Mouse (Mus musculus) embryonic facial prominence, embryonic 10.5 days (tissue): ENCODE measurements around the gene 2010111I01Rik. TPM values are rescaled to one million over a fixed set of nuclear protein-coding genes. Genes with fewer than 3 reads are reported as not detected.
"Not testable (repeated sequence)": the region's sequence is repeated elsewhere in the genome, so short reads cannot be mapped to it uniquely, and the experiment has no call there.

Source experiments
- DNase-seq: peaks from one replicate; pipeline ENCODE4 v3.0.0-alpha.2; 2017; ENCODE audit warnings: low spot score
- H3K27ac ChIP-seq: fragments of 300-500 bp; sonication (generic); replicated peaks from 2 replicates; pipeline ENCODE4 v1.5.1; 2016; ENCODE audit warnings: mild to moderate bottlenecking
- H3K27me3 ChIP-seq: fragments of 300-500 bp; sonication (generic); replicated peaks from 2 replicates; pipeline ENCODE4 v1.6.1; 2016; ENCODE audit warnings: low read depth, mild to moderate bottlenecking; ENCODE audit not compliant: poor library complexity, severe bottlenecking
- H3K36me3 ChIP-seq: fragments of 300-500 bp; sonication (generic); replicated peaks from 2 replicates; pipeline ENCODE4 v1.6.1; 2016; ENCODE audit warnings: mild to moderate bottlenecking, moderate library complexity
- H3K4me1 ChIP-seq: fragments of 300-500 bp; sonication (generic); 2 replicates; pipeline ENCODE4 v1.6.1; 2016
- H3K4me3 ChIP-seq: fragments of 300-500 bp; sonication (generic); 2 replicates; pipeline ENCODE4 v1.5.1; 2016; ENCODE audit warnings: mild to moderate bottlenecking, moderate library complexity
- H3K9me3 ChIP-seq: fragments of 300-500 bp; sonication (generic); 2 replicates; pipeline ENCODE4 v1.6.1; 2016; ENCODE audit warnings: mild to moderate bottlenecking
- WGBS: fragments of 180-500 bp; shearing (Covaris S2); methylation state at CpG from one replicate; pipeline ENCODE4 v1.1.7; 2016; 5-methylcytosine and 5-hydroxymethylcytosine counted together
- polyA plus RNA-seq: library from polyadenylated mRNA; unstranded; fragments of >200 nt; fragmentation: Nextera tagmentation; extraction: Ambion mirVana; gene quantifications from 2 replicates; pipeline ENCODE4 v1.2.1, GENCODE M21; 2016

The 2010111I01Rik gene
- polyA plus RNA-seq, 1 experiment from 2014 or later, result 88.8 TPM

DNA sequence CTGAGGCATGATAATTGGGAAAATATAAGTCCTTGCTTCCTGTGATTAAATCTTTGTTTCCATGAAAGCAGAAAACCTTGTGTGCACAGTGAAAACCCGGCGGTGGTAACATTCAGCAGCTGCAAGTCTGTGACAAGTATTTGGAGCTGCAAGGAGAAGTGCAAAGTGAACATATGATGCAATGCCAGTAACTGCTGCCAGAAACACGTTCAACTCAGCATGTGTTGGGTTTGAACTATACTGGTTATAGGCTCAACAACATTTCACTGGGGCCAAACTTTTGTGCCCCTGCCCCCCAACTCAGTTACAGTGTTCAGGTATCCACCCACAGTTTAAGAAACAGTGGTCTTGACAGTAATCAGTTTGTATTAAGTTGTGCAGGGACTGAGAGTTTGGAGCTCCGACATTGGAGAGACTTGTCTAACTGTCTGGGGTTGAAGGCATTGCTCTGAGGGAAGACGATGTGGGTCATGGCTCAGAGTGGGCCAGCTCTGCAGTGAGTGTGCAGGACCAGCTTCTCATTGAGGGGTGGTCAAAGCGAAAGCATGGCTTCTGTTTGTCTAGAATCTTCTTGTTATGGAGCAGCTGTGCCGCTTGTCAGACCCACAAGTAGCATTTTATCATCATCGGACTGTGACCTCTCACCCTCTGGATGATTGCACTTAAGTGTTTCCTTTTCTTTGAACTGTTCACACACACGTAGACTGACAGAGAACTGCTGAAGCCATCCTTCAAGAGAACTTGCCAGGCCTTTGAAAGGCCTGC, 109.4 kb downstream of the 2010111I01Rik start:
- peaks cover 6% of the 10 kb centered on the region; the same call in 1 of the 2 replicates for H3K36me3 ChIP-seq
- DNase-seq, result no peak
- WGBS, result 59% methylated on average over 9 of the region's 9 CpGs
- H3K27me3 ChIP-seq, result no peaks in the 10 kb centered on the region
- H3K4me1 ChIP-seq, result peaks cover 26% of the 10 kb centered on the region
- H3K4me3 ChIP-seq, result no peak overlapping the region
- H3K27ac ChIP-seq, result peak overlapping the region; percentile 42; the same call in 1 of the 2 replicates
- no peaks in the 10 kb centered on the region for H3K9me3 ChIP-seq

- peaks cover 6% of the 10 kb centered on the region; the same call in 1 of the 2 replicates for H3K36me3 ChIP-seq
- no peak for DNase-seq
- 71% methylated on average over 3 of the region's 3 CpGs for WGBS
These were observed 109.9 kb downstream of the 2010111I01Rik start for GRCm38 (mm10) chr13:63074676-63074991.

GRCm38 (mm10) chr13:63075331-63075855, 110.7 kb downstream of the 2010111I01Rik start:
- Histone ChIP-seq H3K27me3 (no peaks in the 10 kb centered on the region), H3K4me1 (peaks cover 26% of the 10 kb centered on the region), H3K4me3 (no peak overlapping the region), H3K36me3 (peaks cover 6% of the 10 kb centered on the region; the same call in 1 of the 2 replicates), H3K9me3 (no peaks in the 10 kb centered on the region), H3K27ac (0 out of 2 replicates have a peak overlapping the region, but pooled peaks have one; percentile 30)
- 88% methylated on average over 2 of the region's 2 CpGs for WGBS
- DNase-seq, result no peak

More at GRCm38 (mm10) chr13:63074676-63074991, 109.9 kb downstream of the 2010111I01Rik start:
- H3K9me3 ChIP-seq, result no peaks in the 10 kb centered on the region
- H3K4me3 ChIP-seq, result no peak overlapping the region
- no peaks in the 10 kb centered on the region for H3K27me3 ChIP-seq
- peaks cover 26% of the 10 kb centered on the region for H3K4me1 ChIP-seq
- H3K27ac ChIP-seq, result no peak overlapping the region; the same call in 1 of the 2 replicates

- Histone ChIP-seq H3K4me3 (no peak overlapping the region), H3K36me3 (peaks cover 6% of the 10 kb centered on the region; the same call in 1 of the 2 replicates), H3K9me3 (no peaks in the 10 kb centered on the region), H3K4me1 (peaks cover 15% of the 10 kb centered on the region), H3K27ac (no peak overlapping the region), H3K27me3 (no peaks in the 10 kb centered on the region)
- no peak for DNase-seq
- WGBS, result 53% methylated on average over 4 of the region's 4 CpGs
These were observed 115.5 kb downstream of the 2010111I01Rik start for GRCm38 (mm10) chr13:63080191-63080590.

DNA sequence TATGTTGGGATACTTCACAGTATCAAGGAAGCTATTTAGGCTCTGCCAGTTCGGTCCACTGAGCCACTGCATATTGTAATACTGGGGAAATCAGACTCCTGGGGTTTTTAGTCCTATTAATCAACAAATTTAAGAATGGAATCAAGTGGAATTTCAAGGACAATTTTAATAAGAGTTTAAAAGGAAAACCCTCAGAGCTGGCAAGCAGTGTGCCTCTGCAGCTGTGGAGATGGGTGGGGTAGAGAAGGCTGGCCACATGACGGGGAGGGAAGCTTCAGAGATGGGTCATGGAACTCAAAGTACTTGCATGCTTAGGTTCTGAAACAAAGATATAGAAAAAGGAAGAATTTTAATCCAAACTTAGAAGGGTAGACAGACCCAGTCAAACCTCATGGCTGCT, 116.1 kb downstream of the 2010111I01Rik start:
- peaks cover 1% of the 10 kb centered on the region; the same call in 1 of the 2 replicates for H3K36me3 ChIP-seq
- peaks cover 15% of the 10 kb centered on the region for H3K4me1 ChIP-seq
- no peak overlapping the region for H3K4me3 ChIP-seq
- H3K9me3 ChIP-seq, result no peaks in the 10 kb centered on the region
- H3K27me3 ChIP-seq, result no peaks in the 10 kb centered on the region
- no peak for DNase-seq
- WGBS, result 81% methylated on average over 2 of the region's 2 CpGs
- H3K27ac ChIP-seq, result no peak overlapping the region

DNA sequence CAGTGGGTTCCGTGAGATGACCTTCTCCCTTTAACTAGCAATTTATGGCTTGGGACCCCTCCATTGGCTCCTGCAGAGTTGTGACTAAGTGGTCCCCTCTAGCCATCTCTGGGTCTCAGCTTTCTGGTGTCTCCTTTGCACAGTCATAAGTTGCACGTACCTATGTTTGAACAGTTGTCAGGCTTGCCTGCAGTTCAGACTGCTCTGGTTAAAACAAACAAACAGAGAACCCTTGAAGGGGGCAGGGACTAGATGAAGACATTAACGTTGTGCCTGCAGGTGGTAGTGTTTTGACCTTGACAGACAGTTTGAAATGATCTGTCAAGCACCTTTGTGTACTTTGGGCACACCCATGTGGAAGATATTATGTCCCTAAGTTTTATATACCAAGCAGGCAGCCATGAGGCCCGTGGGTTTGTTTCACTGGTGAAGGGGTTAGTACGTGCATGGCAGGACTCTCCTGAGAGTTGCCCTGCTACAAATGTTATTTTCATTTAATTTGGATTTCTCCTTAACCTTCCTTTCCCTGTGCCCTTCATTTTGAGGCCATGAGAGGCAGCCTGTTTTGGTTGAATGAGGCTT, 118.0 kb downstream of the 2010111I01Rik start:
- 0 out of 2 replicates have a peak overlapping the region, but pooled peaks have one; percentile 6 for H3K27ac ChIP-seq
- H3K9me3 ChIP-seq, result no peaks in the 10 kb centered on the region
- no peak overlapping the region for H3K4me3 ChIP-seq
- H3K27me3 ChIP-seq, result no peaks in the 10 kb centered on the region
- DNase-seq, result peak; percentile 26
- H3K36me3 ChIP-seq, result no peaks in the 10 kb centered on the region
- 40% methylated on average over 5 of the region's 5 CpGs for WGBS
- peaks cover 15% of the 10 kb centered on the region for H3K4me1 ChIP-seq

GRCm38 (mm10) chr13:63083139-63083538, 118.4 kb downstream of the 2010111I01Rik start:
- not testable (repeated sequence) for H3K36me3 ChIP-seq, H3K27me3 ChIP-seq, H3K9me3 ChIP-seq, H3K4me3 ChIP-seq, DNase-seq
- WGBS, result 74% methylated on average over 7 of the region's 7 CpGs
- H3K27ac ChIP-seq, result peak overlapping the region; percentile 60
- peaks cover 15% of the 10 kb centered on the region for H3K4me1 ChIP-seq

DNA sequence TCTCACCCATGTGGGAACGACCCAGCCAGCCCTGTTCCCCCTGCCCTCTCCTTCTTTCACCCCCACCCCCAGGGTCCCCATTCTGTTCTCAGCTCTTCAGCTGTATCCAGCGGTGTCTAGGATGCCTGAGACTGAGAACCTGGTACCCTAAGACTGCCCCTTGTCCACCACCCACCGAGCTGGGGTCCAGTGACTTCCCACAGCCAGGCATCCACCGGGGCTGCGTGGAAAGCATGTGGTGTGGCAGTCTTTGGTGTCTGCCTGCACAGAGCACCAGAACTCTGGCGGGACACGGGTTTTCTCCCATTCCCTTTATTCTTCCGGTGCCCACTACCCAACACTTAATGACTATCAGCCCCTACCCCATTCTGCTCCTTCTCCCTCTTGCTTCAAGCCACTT, 119.0 kb downstream of the 2010111I01Rik start:
- H3K4me3 ChIP-seq, result no peak overlapping the region
- peak overlapping the region; percentile 60 for H3K27ac ChIP-seq
- no peaks in the 10 kb centered on the region for H3K36me3 ChIP-seq
- 69% methylated on average over 8 of the region's 8 CpGs for WGBS
- no peaks in the 10 kb centered on the region for H3K9me3 ChIP-seq
- H3K27me3 ChIP-seq, result no peaks in the 10 kb centered on the region
- DNase-seq, result no peak
- peaks cover 15% of the 10 kb centered on the region for H3K4me1 ChIP-seq

DNA sequence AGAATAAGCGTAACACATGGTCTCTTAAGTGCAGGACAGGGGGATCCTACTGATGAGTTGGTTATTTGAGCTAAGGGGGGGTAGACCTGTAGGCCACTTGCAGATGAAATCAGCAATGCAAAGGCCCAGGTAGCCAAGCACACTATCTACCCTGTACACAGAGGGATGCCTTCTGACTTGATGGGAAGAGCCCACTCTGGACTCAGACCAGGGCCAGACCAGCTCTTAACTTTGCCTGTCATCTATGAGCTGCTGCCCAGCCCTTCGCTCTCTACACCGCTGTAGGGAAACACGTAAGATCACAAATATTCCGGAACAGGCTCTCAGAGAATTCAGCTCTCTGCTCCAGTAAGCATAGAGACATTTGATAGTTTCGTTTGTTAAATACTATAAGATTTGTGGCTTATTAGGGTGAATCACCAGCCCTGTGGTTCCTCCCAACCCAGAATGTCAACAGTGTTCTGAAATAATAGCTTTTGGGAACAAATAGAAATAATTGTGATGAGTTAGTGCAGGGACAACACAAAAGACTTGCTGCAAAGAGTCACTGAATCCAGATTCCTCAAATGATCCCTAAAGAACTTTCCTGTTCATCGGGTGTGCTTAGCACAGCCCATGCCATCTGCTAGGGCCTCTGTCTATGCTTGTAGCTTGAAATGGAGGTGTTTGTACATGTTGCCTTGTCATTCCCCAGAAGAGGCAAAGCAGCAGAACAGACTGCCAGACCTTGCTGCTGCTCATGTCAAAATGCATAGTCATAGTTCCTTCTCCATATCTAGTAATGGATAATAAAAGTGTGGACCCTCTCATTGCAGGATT, 123.4 kb downstream of the 2010111I01Rik start:
- Histone ChIP-seq H3K4me1 (peaks cover 23% of the 10 kb centered on the region), H3K27ac (no peak overlapping the region), H3K4me3 (no peak overlapping the region), H3K27me3 (no peaks in the 10 kb centered on the region), H3K36me3 (no peaks in the 10 kb centered on the region), H3K9me3 (no peaks in the 10 kb centered on the region)
- 95% methylated on average over 7 of the region's 7 CpGs for WGBS
- DNase-seq, result no peak

- peaks cover 28% of the 10 kb centered on the region for H3K4me1 ChIP-seq
- H3K9me3 ChIP-seq, result no peaks in the 10 kb centered on the region
- no peaks in the 10 kb centered on the region for H3K27me3 ChIP-seq
- no peaks in the 10 kb centered on the region for H3K36me3 ChIP-seq
- no peak overlapping the region for H3K27ac ChIP-seq
- 84% methylated on average over 4 of the region's 4 CpGs for WGBS
- no peak for DNase-seq
- no peak overlapping the region for H3K4me3 ChIP-seq
These were observed 124.8 kb downstream of the 2010111I01Rik start for GRCm38 (mm10) chr13:63089513-63089912.

- H3K27ac ChIP-seq, result no peak overlapping the region; the same call in 1 of the 2 replicates
- H3K27me3 ChIP-seq, result no peaks in the 10 kb centered on the region
- 39% methylated on average over 2 of the region's 2 CpGs for WGBS
- no peaks in the 10 kb centered on the region for H3K9me3 ChIP-seq
- DNase-seq, result no peak
- H3K4me1 ChIP-seq, result peaks cover 34% of the 10 kb centered on the region
- H3K36me3 ChIP-seq, result no peaks in the 10 kb centered on the region
- no peak overlapping the region for H3K4me3 ChIP-seq
These were observed 126.6 kb downstream of the 2010111I01Rik start for GRCm38 (mm10) chr13:63091246-63091645.

DNA sequence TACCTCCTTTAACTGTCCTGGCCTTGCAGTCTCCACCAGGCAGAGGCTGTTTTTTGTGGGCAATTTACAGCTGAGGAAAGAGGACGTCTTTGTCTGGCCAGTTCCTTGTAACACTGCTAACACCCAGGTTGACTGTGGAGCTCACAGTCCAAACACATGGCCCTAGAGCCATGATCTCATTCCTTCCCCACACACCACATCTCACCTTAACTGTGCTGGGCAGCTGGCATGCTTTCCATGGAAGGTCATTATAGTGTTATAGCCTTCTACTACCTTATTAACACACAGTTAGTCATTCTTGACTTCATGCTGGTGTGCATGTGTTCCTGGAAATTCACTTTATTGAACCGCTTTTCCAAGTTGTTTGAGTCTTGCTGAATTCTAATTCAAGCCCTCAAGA, 127.6 kb downstream of the 2010111I01Rik start:
- no peak overlapping the region for H3K27ac ChIP-seq
- DNase-seq, result no peak
- H3K27me3 ChIP-seq, result no peaks in the 10 kb centered on the region
- peaks cover 34% of the 10 kb centered on the region for H3K4me1 ChIP-seq
- H3K36me3 ChIP-seq, result no peaks in the 10 kb centered on the region
- H3K9me3 ChIP-seq, result no peaks in the 10 kb centered on the region
- no peak overlapping the region for H3K4me3 ChIP-seq
- 76% methylated on average over 2 of the region's 2 CpGs for WGBS
